Mouse (Mus musculus): ENCODE measurements around the gene Ergic3. TPM values are rescaled to one million over a fixed set of nuclear protein-coding genes. Genes with fewer than 3 reads are reported as not detected.

The Ergic3 gene
- polyA plus RNA-seq, 1 experiment from 2014 or later: 185 TPM

- ATAC-seq (ENCODE audit: insufficient number of reproducible peaks, insufficient read depth, low FRiP score, low TSS enrichment, low read depth): peak; percentile 32
- Histone ChIP-seq H3K27ac (no peak overlapping the region), H3K4me1 (replicated peaks) (peaks cover 12% of the 10 kb centered on the region), H3K9me3 (no peaks in the 10 kb centered on the region), H3K36me3 (peaks cover 35% of the 10 kb centered on the region), H3K9ac (replicated peaks) (peak overlapping the region; percentile 81; the same call in 1 of the 2 replicates), H3K4me2 (peak overlapping the region; percentile 90), H3K27me3 (no peaks in the 10 kb centered on the region), H3K4me3 (replicated peaks) (peak overlapping the region; percentile 69)
- WGBS: 28% methylated on average over 10 of the region's 10 CpGs
Observed at GRCm38 (mm10) chr2:156066126-156066525, 58.3 kb downstream of the Ergic3 start.

Other genes with a start within 250 kb of the Ergic3 start
- 0.09 and 0.10 TPM in 2 replicates for gene Mmp24, start 232.7 kb upstream of the Ergic3 start, polyA plus RNA-seq (2016; fragmentation: Nextera tagmentation; extraction: Ambion mirVana)
- gene BC029722, start 188.6 kb upstream of the Ergic3 start, polyA plus RNA-seq (2016; fragmentation: Nextera tagmentation; extraction: Ambion mirVana): 13.0 and 13.5 TPM in 2 replicates
- gene Eif6, start 181.1 kb upstream of the Ergic3 start, polyA plus RNA-seq (2016; fragmentation: Nextera tagmentation; extraction: Ambion mirVana): 180 and 186 TPM in 2 replicates
- gene Fam83c, start 173.2 kb upstream of the Ergic3 start, polyA plus RNA-seq (2016; fragmentation: Nextera tagmentation; extraction: Ambion mirVana): 0.28 and 0.31 TPM in 2 replicates
- gene Uqcc1, start 77.7 kb upstream of the Ergic3 start, polyA plus RNA-seq (2016; fragmentation: Nextera tagmentation; extraction: Ambion mirVana): 64.8 and 66.9 TPM in 2 replicates
- 0.40 and 0.72 TPM in 2 replicates for gene Gm15557, start 67.3 kb upstream of the Ergic3 start, polyA plus RNA-seq (2016; fragmentation: Nextera tagmentation; extraction: Ambion mirVana)
- 59.4 and 66.1 TPM in 2 replicates for gene Gdf5, start 62.7 kb upstream of the Ergic3 start, polyA plus RNA-seq (2016; fragmentation: Nextera tagmentation; extraction: Ambion mirVana)
- 35.1 and 40.6 TPM in 2 replicates for gene Cep250, start 51.6 kb upstream of the Ergic3 start, polyA plus RNA-seq (2016; fragmentation: Nextera tagmentation; extraction: Ambion mirVana)
- gene 6430550D23Rik, start 68 bp upstream of the Ergic3 start, polyA plus RNA-seq (2016; fragmentation: Nextera tagmentation; extraction: Ambion mirVana): 1.5 TPM in 2 replicates
- gene Fer1l4, start 44.9 kb downstream of the Ergic3 start, polyA plus RNA-seq (2016; fragmentation: Nextera tagmentation; extraction: Ambion mirVana): 0.22 TPM in 1 of 2 replicates, not detected in the other
- gene Spag4, start 57.1 kb downstream of the Ergic3 start, polyA plus RNA-seq (2016; fragmentation: Nextera tagmentation; extraction: Ambion mirVana): 6.4 and 6.9 TPM in 2 replicates
- gene Cpne1, start 103.9 kb downstream of the Ergic3 start, polyA plus RNA-seq (2016; fragmentation: Nextera tagmentation; extraction: Ambion mirVana): 73.9 TPM in 2 replicates
- gene Rbm12, start 103.9 kb downstream of the Ergic3 start, polyA plus RNA-seq (2016; fragmentation: Nextera tagmentation; extraction: Ambion mirVana): 38.0 and 51.8 TPM in 2 replicates
- gene Gm28036, start 119.0 kb downstream of the Ergic3 start, polyA plus RNA-seq (2016; fragmentation: Nextera tagmentation; extraction: Ambion mirVana): 16.8 and 22.0 TPM in 2 replicates
- gene Romo1, start 136.0 kb downstream of the Ergic3 start, polyA plus RNA-seq (2016; fragmentation: Nextera tagmentation; extraction: Ambion mirVana): 447 and 463 TPM in 2 replicates
- 32.9 and 33.7 TPM in 2 replicates for gene Nfs1, start 136.1 kb downstream of the Ergic3 start, polyA plus RNA-seq (2016; fragmentation: Nextera tagmentation; extraction: Ambion mirVana)
- 757 and 825 TPM in 2 replicates for gene Rbm39, start 172.2 kb downstream of the Ergic3 start, polyA plus RNA-seq (2016; fragmentation: Nextera tagmentation; extraction: Ambion mirVana)
- gene Phf20, start 188.4 kb downstream of the Ergic3 start, polyA plus RNA-seq (2016; fragmentation: Nextera tagmentation; extraction: Ambion mirVana): 84.3 and 88.3 TPM in 2 replicates

Data from limb, embryonic 12.5 days (tissue).